Mouse (Mus musculus) mature B cell (primary cell): ENCODE results near the gene Acsl3.

Experiments
- in situ Hi-C: fragments of 300-500 bp; cut with MboI; formaldehyde crosslinking; loops from 2 replicates; pipeline ENCODE4 v1.14.3; 2019

The Acsl3 gene

GRCm38 (mm10) chr1:78657671-78658440 is at the start of gene Acsl3, which contains the start of gene Utp14b:
TSS of gene Acsl3 (plus strand) at chr1:78657825.
TSS of gene Utp14b (plus strand) at chr1:78658038.
- in situ Hi-C loops = loop anchor here (10.0 kb wide), 1 partner anchor 113 kb away; no protein-coding TSS in a partner anchor

- in situ Hi-C loops = no loop called here
These were observed 48.3 kb upstream of the Acsl3 start for GRCm38 (mm10) chr1:78609134-78609907.

- in situ Hi-C loops = no loop called here
These were observed 46.6 kb upstream of the Acsl3 start for GRCm38 (mm10) chr1:78611039-78611438.

- in situ Hi-C loops = no loop called here
These were observed 44.7 kb upstream of the Acsl3 start for GRCm38 (mm10) chr1:78612959-78613358.

GRCm38 (mm10) chr1:78624352-78624751 is 33.3 kb upstream of the Acsl3 start:
- in situ Hi-C loops = no loop called here

- in situ Hi-C loops = no loop called here
These were observed 23.1 kb upstream of the Acsl3 start for GRCm38 (mm10) chr1:78634486-78634885.

- in situ Hi-C loops = no loop called here
These were observed 16.8 kb upstream of the Acsl3 start for GRCm38 (mm10) chr1:78640871-78641270.

GRCm38 (mm10) chr1:78641791-78642190 is 15.8 kb upstream of the Acsl3 start:
- in situ Hi-C loops = no loop called here

GRCm38 (mm10) chr1:78642197-78642596 is 15.4 kb upstream of the Acsl3 start:
- in situ Hi-C loops = no loop called here

- in situ Hi-C loops = no loop called here
These were observed 10.2 kb upstream of the Acsl3 start for GRCm38 (mm10) chr1:78647317-78647885.

GRCm38 (mm10) chr1:78649269-78650061 is 8.2 kb upstream of the Acsl3 start:
- in situ Hi-C loops = loop anchor here (10.0 kb wide), 1 partner anchor 105 kb away; no protein-coding TSS in a partner anchor

- in situ Hi-C loops = loop anchor here (10.0 kb wide), 1 partner anchor 112 kb away; no protein-coding TSS in a partner anchor
These were observed 1.2 kb upstream of the Acsl3 start for GRCm38 (mm10) chr1:78656472-78656871.

- in situ Hi-C loops = loop anchor here (10.0 kb wide), 1 partner anchor 112 kb away; no protein-coding TSS in a partner anchor
These were observed 500 bp upstream of the Acsl3 start for GRCm38 (mm10) chr1:78657021-78657629.

- in situ Hi-C loops = loop anchor here (10.0 kb wide), 1 partner anchor 114 kb away; no protein-coding TSS in a partner anchor
These were observed 1.0 kb downstream of the Acsl3 start for GRCm38 (mm10) chr1:78658441-78659269.

- in situ Hi-C loops = loop anchor here (10.0 kb wide), 1 partner anchor 115 kb away; no protein-coding TSS in a partner anchor
These were observed 1.7 kb downstream of the Acsl3 start for GRCm38 (mm10) chr1:78659270-78659823.

- in situ Hi-C loops = no loop called here
These were observed 6.7 kb downstream of the Acsl3 start for GRCm38 (mm10) chr1:78664326-78664725.

- in situ Hi-C loops = no loop called here
These were observed 8.4 kb downstream of the Acsl3 start for GRCm38 (mm10) chr1:78665954-78666499.

GRCm38 (mm10) chr1:78666585-78666984 is 9.0 kb downstream of the Acsl3 start:
- in situ Hi-C loops = no loop called here

- in situ Hi-C loops = no loop called here
These were observed 24.7 kb downstream of the Acsl3 start for GRCm38 (mm10) chr1:78682291-78682690.
